ENCODE assay signal across 21 mouse cellular contexts in genomic region chr17:14099886-14100285, GRCm38 (mm10). TPM values are rescaled to one million over a fixed set of nuclear protein-coding genes. Genes with fewer than 3 reads are reported as not detected.
"Had no signal": no experiment of that assay in that cellular context is flagged by ENCODE, and none has a peak within 500 bp of the region (broad histone marks: within the 10 kb centered on the region; RNA-seq: fewer than 3 reads in every experiment).

No protein-coding gene starts in this region.

RNA-seq across cellular contexts. Expression of gene Gm7358, which starts 40.6 kb away (rescaled TPM):
- polyA plus RNA-seq: heart, adult 2 months; heart, embryonic 11.5 days; heart, embryonic 13.5 days; heart, embryonic 15.5 days; heart, postnatal 0 days; hindbrain, embryonic 11.5 days; hindbrain, embryonic 13.5 days; hindbrain, embryonic 15.5 days; hindbrain, postnatal 0 days; intestine, embryonic 14.5 days; intestine, embryonic 16.5 days; kidney, adult 2 months; kidney, embryonic 15.5 days; kidney, postnatal 0 days; large intestine, adult 2 months; limb, embryonic 12.5 days; limb, embryonic 14.5 days; liver, embryonic 11.5 days; liver, embryonic 13.5 days; liver, embryonic 15.5 days; liver, postnatal 0 days had no signal
